Mouse (Mus musculus): Measurements from ENCODE around the gene 4930519P11Rik. TPM values are rescaled to one million over a fixed set of nuclear protein-coding genes. Genes with fewer than 3 reads are reported as not detected.

Gene 4930519P11Rik
- 0.39 and 0.97 TPM in 2 replicates for polyA plus RNA-seq (2015; fragmentation: Nextera tagmentation; extraction: Ambion mirVana)

DNA sequence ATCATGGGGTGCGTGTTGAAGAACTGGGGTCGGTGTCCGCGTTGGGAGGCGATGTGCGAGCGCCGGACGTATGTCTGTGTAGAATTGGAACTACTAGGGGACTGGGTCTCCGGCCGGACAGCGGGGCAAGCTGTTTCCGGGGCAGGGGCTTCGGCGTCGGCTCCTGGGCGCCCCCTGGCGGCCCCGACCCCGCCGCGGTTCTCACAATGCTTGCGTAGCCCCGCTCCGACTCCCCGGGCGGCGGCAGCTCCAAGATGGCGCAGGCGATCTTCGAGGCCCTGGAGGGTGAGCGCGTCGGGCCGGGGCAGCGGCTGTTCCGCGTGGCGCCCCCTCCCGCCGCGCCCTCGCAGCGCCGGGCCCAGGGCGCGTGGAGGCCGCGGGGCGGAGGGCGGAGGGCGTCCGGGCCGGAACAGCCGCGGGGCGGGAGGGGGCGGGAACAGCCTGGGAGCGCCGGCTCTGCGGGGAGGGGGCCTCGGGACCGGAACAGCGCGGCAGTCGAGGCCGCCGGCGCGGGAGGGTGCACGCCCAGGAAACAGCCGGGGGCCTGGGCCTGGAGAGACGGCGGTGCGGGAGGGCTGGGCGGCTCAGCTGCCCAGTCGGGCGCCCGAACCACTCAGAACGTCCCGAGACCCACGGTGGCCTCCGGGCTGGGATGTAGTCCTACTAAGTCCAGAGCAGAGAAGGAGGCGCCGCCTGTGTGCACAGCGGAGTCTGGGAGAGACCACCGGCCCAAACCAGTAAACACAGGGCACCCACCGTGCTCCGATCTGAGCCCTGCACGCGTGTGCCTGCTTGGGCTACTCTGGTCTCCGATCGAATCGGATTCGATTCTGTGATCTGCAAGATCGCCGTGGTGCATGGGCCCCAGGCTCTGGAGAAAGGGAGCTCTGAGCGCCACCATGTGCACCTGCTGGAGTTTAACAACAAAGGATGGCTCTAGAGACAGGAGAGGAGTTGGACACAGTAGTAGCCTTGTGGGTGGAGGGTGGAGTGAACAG is at the start of gene 4930519P11Rik, which contains the start of gene Zfp341:
TSS of gene 4930519P11Rik (minus strand) at position 320 of the 998 bp plus-strand sequence.
TSS of gene Zfp341 (plus strand) at position 180 of the 998 bp plus-strand sequence.

DNA sequence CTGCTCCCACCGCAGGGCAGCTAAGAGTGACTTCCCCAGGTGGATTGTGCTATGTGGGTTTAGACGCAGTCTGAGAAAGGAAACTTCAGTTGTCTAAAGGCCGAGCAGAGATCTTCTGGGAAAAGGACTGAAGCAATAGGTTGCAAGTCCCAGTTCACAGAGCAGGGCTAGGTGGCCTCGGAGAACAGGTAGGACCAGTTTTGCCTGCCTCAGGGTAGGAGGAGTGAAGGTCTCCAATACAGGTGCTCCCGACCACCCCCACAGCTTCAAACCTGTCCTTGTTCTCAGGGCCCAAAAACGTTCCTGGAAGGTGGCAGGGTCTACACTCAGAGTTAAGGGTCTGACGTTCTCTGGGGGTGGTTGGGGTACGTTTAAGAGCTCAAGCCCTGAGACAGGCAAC is 38.1 kb upstream of the 4930519P11Rik start, which contains the start of gene Chmp4b:
TSS of gene Chmp4b (plus strand) at position 343 of the 400 bp plus-strand sequence.

DNA sequence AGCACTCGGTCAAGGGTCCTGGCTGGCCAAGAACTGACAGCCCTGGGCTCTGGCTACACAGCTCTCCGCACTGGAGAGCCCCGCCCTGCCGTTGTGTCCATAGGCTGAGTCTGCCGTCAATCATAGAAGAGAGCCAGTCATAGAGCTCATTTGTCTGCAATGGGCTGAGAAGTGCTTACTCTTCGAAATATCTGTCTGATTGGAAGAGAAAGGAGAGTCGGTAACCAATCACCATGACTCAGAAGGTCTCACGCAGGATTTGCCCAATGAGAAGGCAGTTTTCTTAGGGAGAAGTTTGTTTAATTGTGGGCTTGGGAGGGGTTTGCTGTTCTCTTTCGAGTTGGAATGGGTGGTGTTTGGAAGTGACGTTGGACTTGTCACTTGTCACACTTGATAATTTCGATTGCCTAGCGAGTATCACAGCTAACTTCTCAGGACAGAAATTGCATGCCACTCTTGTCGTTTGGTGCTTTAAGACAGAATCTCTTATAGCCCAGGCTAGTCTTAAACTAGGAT is 9.5 kb downstream of the 4930519P11Rik start, which contains the start of gene Pxmp4:
TSS of gene Pxmp4 (minus strand) at position 71 of the 516 bp plus-strand sequence.

DNA sequence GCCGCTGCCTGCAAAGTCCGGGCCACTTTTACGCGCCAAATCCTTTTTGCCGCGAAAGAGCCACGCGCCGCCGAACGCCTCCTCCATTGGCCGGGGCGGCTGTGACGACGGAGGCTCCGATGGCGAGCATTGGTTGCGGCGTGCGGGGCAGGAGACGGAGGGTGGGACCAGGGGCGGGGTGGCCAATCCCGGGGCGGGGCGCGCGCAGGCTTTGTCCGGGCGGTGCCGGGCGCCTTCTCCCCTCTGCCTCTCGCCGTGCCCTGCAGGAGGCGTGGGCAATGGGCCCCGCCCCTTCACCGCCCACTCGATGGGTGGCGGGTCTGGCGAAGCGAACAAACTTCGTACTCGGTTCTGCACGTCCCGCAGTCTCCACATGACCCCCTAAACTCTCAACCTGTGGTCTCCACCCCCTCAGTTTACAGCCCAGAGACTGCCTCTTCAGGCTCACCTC is 43.4 kb downstream of the 4930519P11Rik start, which contains the start of gene E2f1:
TSS of gene E2f1 (minus strand) at position 57 of the 451 bp plus-strand sequence.

Other genes starting within 250 kb of the 4930519P11Rik start
- 11.7 and 24.9 TPM in 2 replicates for gene Cdk5rap1, start 240.4 kb downstream of the 4930519P11Rik start, polyA plus RNA-seq (2015; fragmentation: Nextera tagmentation; extraction: Ambion mirVana)
- 97.6 and 111 TPM in 2 replicates for gene Snta1, start 205.3 kb downstream of the 4930519P11Rik start, polyA plus RNA-seq (2015; fragmentation: Nextera tagmentation; extraction: Ambion mirVana)
- 16.8 and 17.4 TPM in 2 replicates for gene Cbfa2t2, start 177.0 kb downstream of the 4930519P11Rik start, polyA plus RNA-seq (2015; fragmentation: Nextera tagmentation; extraction: Ambion mirVana)
- gene 1700003F12Rik, start 66.4 kb downstream of the 4930519P11Rik start, polyA plus RNA-seq (2015; fragmentation: Nextera tagmentation; extraction: Ambion mirVana): 1.0 and 1.3 TPM in 2 replicates
- gene Actl10, start 61.7 kb downstream of the 4930519P11Rik start, polyA plus RNA-seq (2015; fragmentation: Nextera tagmentation; extraction: Ambion mirVana): not detected in 2 replicates
- 0.73 and 1.3 TPM in 2 replicates for gene Necab3, start 54.5 kb downstream of the 4930519P11Rik start, polyA plus RNA-seq (2015; fragmentation: Nextera tagmentation; extraction: Ambion mirVana)
- 6.7 and 7.3 TPM in 2 replicates for gene E2f1, start 43.5 kb downstream of the 4930519P11Rik start, polyA plus RNA-seq (2015; fragmentation: Nextera tagmentation; extraction: Ambion mirVana)
- 22.3 and 27.5 TPM in 2 replicates for gene Pxmp4, start 9.7 kb downstream of the 4930519P11Rik start, polyA plus RNA-seq (2015; fragmentation: Nextera tagmentation; extraction: Ambion mirVana)
- gene Zfp341, start 140 bp downstream of the 4930519P11Rik start, polyA plus RNA-seq (2015; fragmentation: Nextera tagmentation; extraction: Ambion mirVana): 0.28 and 0.32 TPM in 2 replicates
- gene Chmp4b, start 38.3 kb upstream of the 4930519P11Rik start, polyA plus RNA-seq (2015; fragmentation: Nextera tagmentation; extraction: Ambion mirVana): 19.1 and 26.6 TPM in 2 replicates
- not detected in 2 replicates for gene Gm14214, start 156.6 kb upstream of the 4930519P11Rik start, polyA plus RNA-seq (2015; fragmentation: Nextera tagmentation; extraction: Ambion mirVana)
- gene Raly, start 177.7 kb upstream of the 4930519P11Rik start, polyA plus RNA-seq (2015; fragmentation: Nextera tagmentation; extraction: Ambion mirVana): 18.1 and 19.1 TPM in 2 replicates
- gene a, start 178.0 kb upstream of the 4930519P11Rik start, polyA plus RNA-seq (2015; fragmentation: Nextera tagmentation; extraction: Ambion mirVana): 1.5 and 1.7 TPM in 2 replicates